ENCODE assay signal across 9 mouse cellular contexts in genomic region chr8:118162171-118162570, GRCm38 (mm10).
DNase-seq lines count a peak whose midpoint lies in the region; ATAC-seq and TF ChIP-seq lines count a peak whose summit lies in the region.
"Had no signal": no experiment of that assay in that cellular context is flagged by ENCODE, and none has a peak within 500 bp of the region (broad histone marks: within the 10 kb centered on the region; RNA-seq: fewer than 3 reads in every experiment).

No protein-coding gene starts in this region.

- no peaks in the 10 kb centered on the region for H3K27me3 ChIP-seq in limb, embryonic 14.5 days (ENCODE audit: control insufficient read depth, insufficient read depth, low read length)
- no peaks in the 10 kb centered on the region for H3K27me3 ChIP-seq in thymus, adult 2 months (ENCODE audit: control insufficient read depth, insufficient read depth, low read length)
- no peaks in the 10 kb centered on the region for H3K27me3 ChIP-seq in heart, adult 2 months (ENCODE audit: control insufficient read depth, insufficient read depth, low read length)

- no peak for TF ChIP-seq EP300 in heart, adult 2 months (IDR thresholded peaks at IDR 0.05; ENCODE audit: insufficient read depth, low read depth, low read length)

- H3K4me1 ChIP-seq in limb, embryonic 14.5 days (ENCODE audit: control insufficient read depth, insufficient read depth, low read length): no peaks in the 10 kb centered on the region
- no peaks in the 10 kb centered on the region for H3K4me1 ChIP-seq in thymus, adult 2 months (replicated peaks; ENCODE audit: control insufficient read depth, insufficient read depth, low read length)
- no peaks in the 10 kb centered on the region for H3K4me1 ChIP-seq in heart, adult 2 months (ENCODE audit: control insufficient read depth, insufficient read depth, low read length)

- H3K27ac ChIP-seq in gastrocnemius, adult 2 months: no peak overlapping the region
- H3K27ac ChIP-seq in limb, embryonic 14.5 days (replicated peaks; ENCODE audit: low read depth, low read length): no peak overlapping the region
- H3K27ac ChIP-seq in thymus, adult 2 months (ENCODE audit: control insufficient read depth, insufficient read depth, low read length): no peak overlapping the region
- H3K27ac ChIP-seq in heart, adult 2 months: no peak overlapping the region

- no peak for TF ChIP-seq POLR2A in limb, embryonic 14.5 days (IDR thresholded peaks at IDR 0.05; ENCODE audit: borderline replicate concordance, extremely low read depth, insufficient read depth, insufficient read length)
- TF ChIP-seq POLR2A in thymus, adult 2 months (IDR thresholded peaks at IDR 0.05; ENCODE audit: control insufficient read depth, extremely low read depth, insufficient read depth, low read length, poor library complexity): no peak
- TF ChIP-seq POLR2A in heart, adult 2 months (IDR thresholded peaks at IDR 0.05; ENCODE audit: insufficient read depth, low read depth, low read length): no peak

- no peak; the same call in 1 of the 2 replicates for TF ChIP-seq CTCF in gastrocnemius, adult 2 months (IDR thresholded peaks at IDR 0.05)
- no peak for TF ChIP-seq CTCF in thymus, adult 2 months (IDR thresholded peaks at IDR 0.05; ENCODE audit: borderline replicate concordance, control insufficient read depth, extremely low read depth, insufficient read depth, low read length, poor library complexity)
- no peak for TF ChIP-seq CTCF in heart, adult 2 months (IDR thresholded peaks at IDR 0.05)

- H3K36me3 ChIP-seq in limb, embryonic 14.5 days (ENCODE audit: control insufficient read depth, insufficient read depth, low read length): no peaks in the 10 kb centered on the region
- H3K36me3 ChIP-seq in thymus, adult 2 months (ENCODE audit: control insufficient read depth, insufficient read depth, low read length): no peaks in the 10 kb centered on the region
- no peaks in the 10 kb centered on the region for H3K36me3 ChIP-seq in heart, adult 2 months (ENCODE audit: control insufficient read depth, insufficient read depth, low read length)
- H3K36me3 ChIP-seq: G1E had no signal

- no peak overlapping the region for H3K9ac ChIP-seq in limb, embryonic 14.5 days (ENCODE audit: low read depth, low read length, severe bottlenecking)
- H3K9ac ChIP-seq in heart, adult 2 months (ENCODE audit: low read depth, low read length): no peak overlapping the region

- intact Hi-C loops in heart, postnatal 14 days (cut with DNase I): no loop called here
- intact Hi-C loops in gastrocnemius, adult 2 months (cut with DNase I): no loop called here
- intact Hi-C loops in heart, adult 2 months (cut with DNase I): no loop called here

- DNase-seq in heart, postnatal 14 days: peak; percentile 2 to 32
- no peak for DNase-seq in heart, adult 18-20 months
- peak; percentile 3 for DNase-seq in cerebellum, adult 8-10 months
- peak; percentile 43 for DNase-seq in gastrocnemius, adult 2 months
- DNase-seq in limb, embryonic 14.5 days (ENCODE audit: low spot score): peak; percentile 52
- DNase-seq in thymus, adult 2 months: no peak
- DNase-seq in thymus, postnatal 25 days: no peak
- DNase-seq in heart, adult 2 months: no peak

- no peak overlapping the region for H3K4me3 ChIP-seq in gastrocnemius, adult 2 months
- no peak overlapping the region for H3K4me3 ChIP-seq in limb, embryonic 14.5 days (replicated peaks; ENCODE audit: low read length)
- no peak overlapping the region for H3K4me3 ChIP-seq in thymus, adult 2 months (ENCODE audit: control insufficient read depth, insufficient read depth, low read length)
- H3K4me3 ChIP-seq in heart, adult 2 months: no peak overlapping the region

- no peaks in the 10 kb centered on the region for H3K9me3 ChIP-seq in limb, embryonic 14.5 days (ENCODE audit: control insufficient read depth, low read length)

- no peak overlapping the region for H3K4me2 ChIP-seq in limb, embryonic 14.5 days (replicated peaks; ENCODE audit: low read depth, low read length, severe bottlenecking)

- peak; percentile 67; the same call in 1 of the 2 replicates for ATAC-seq in limb, embryonic 14.5 days (ENCODE audit: low FRiP score, low read depth)

- no peaks in the 10 kb centered on the region for H3K79me2 ChIP-seq in heart, adult 2 months (replicated peaks; ENCODE audit: control insufficient read depth, insufficient read depth, low read length)

- WGBS in limb, embryonic 14.5 days: 82% methylated on average over 10 of the region's 10 CpGs
- 86% methylated on average over 10 of the region's 10 CpGs for WGBS in thymus, adult 2 months
- WGBS in heart, adult 2 months: 32% methylated on average over 10 of the region's 10 CpGs

Comparison
In these comparisons a context has a peak if more than half of its experiments do, and no peak if none do; other contexts are left out.
1. DNase-seq: peak in heart, postnatal 14 days (2 of 2), cerebellum, adult 8-10 months (single experiment), gastrocnemius, adult 2 months (single experiment) and limb, embryonic 14.5 days (single experiment); none in heart, adult 18-20 months (0 of 2), thymus, adult 2 months (single experiment), thymus, postnatal 25 days (single experiment) and heart, adult 2 months (0 of 2).